Mouse (Mus musculus): Measurements from ENCODE around the gene Fhad1.

Fhad1 gene

DNA sequence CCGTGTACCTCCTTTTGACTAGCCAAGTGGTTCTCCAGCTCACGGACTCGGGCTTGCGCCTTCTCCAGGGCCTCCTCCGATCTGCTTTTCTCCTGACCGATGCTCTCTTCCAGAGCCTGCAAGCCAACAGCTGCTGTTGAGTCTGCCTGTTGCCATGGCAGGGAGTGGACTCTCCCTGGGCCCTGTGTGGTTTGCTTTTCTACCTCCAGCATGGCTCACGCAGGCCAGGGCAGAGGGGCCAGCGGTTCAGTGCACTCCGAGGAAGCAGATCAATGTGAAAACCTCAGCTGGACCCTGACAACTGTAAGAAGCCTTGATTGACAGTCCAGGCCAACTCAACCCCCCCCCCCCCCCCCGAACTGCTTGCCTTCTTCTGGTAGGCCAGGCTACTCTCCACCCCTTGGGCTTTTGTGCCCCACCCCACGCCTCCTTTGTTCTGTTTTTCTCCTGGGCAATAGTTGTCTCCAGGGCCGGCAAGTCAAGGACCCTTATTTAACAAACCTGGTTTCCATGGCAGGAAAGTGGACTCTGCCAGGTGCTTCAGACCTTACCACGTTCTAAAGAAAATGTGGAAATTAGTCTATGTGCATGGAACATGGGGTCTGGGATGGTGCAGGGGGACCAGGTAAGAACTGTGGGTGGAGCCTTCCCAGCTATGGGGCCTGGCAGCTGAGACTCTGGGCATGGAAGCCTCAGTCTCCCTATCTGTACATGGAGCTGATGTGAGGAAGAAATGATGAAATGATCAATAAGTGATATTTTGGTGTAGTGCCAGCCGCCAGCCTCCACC, 81.9 kb downstream of the Fhad1 start:
- in situ Hi-C loops (cut with MboI, MseI) = no loop called here

DNA sequence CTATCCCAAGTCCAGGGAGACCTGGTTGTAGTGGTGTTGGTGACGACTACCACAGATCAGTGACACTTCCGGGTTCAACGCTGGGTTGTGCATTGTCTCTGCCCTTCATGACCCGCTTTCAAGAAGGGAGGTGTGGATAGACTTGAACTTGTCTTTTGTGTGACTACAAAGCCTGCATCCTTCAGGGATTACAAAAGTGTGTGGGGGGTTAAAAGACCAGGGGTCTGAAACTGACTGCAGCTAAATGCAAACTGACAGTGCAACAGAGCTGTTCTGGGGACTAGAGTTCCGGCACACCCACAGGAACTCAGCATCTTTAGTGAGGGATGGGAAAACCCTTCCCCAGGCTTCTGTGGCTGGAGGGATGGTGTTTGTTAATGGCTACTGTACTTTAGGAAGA, 83.4 kb downstream of the Fhad1 start:
- in situ Hi-C loops (cut with MboI, MseI) = no loop called here

DNA sequence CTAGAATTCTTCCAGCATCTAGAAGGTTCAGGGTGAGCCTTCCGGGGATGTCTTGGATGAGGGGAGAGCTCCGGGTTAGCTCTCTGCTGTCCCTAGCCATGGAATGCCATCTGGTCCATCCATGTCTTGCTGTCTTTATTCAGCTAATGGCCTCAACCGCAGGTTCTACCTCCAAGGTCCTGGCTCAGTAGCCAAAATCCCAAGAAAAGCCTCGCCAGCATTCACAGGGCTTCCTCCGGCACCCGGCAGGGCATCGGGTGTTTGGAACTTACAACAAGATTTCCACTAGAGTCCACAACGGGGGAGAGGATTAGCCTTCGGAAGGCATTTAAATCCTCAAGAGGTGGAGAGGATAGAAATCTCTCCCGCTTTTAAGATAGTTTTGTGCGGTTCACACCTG, 84.9 kb downstream of the Fhad1 start:
- in situ Hi-C loops (cut with MboI, MseI) = no loop called here

DNA sequence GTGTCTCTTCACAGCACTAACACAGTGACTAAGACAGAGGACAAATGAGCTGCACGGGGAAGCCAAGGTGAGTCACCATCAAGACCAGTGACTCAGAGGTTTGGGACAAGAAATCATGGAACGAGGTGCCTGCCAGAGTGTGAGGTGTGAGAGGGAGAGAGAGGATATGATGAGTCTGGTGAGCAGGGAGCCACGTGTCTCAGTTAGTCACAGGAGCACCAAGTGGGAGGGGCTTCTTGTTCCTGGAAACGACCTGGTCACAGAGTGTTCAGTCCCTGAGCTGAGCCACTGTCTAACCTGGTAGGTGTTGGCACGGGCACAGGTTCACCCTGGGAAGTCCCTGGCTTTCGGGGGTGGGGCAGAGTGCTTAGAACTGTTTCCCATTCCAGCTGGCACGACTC, 86.0 kb downstream of the Fhad1 start:
- in situ Hi-C loops (cut with MboI, MseI) = no loop called here

DNA sequence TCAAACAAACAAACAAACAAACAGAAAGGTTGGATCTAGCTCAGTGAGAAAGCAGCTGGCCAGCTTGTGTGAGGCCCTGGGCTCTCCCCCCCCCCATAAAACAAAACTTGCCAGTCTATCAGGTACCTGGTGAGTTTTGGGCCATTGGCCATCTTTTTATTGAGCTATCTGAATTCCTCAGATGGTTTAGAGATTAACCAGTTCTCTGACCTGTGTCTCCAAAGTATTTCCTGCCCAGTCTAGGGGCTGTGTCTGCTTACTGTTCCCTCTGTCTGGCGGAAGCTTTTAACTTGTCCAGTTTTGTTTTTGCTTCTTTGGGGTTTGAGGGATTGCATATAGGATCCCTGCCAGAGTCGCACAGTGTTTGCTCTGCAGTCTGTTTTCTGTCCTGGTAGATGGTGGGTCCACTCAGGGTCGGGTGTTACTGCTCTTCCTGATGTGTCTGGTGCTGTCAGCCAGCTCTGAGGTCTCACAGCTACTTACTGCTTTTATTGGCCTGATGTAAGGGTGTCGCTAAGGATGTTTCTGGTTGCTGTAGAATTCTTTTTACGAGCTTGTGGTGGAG, 89.0 kb downstream of the Fhad1 start:
- in situ Hi-C loops (cut with MboI, MseI) = no loop called here

DNA sequence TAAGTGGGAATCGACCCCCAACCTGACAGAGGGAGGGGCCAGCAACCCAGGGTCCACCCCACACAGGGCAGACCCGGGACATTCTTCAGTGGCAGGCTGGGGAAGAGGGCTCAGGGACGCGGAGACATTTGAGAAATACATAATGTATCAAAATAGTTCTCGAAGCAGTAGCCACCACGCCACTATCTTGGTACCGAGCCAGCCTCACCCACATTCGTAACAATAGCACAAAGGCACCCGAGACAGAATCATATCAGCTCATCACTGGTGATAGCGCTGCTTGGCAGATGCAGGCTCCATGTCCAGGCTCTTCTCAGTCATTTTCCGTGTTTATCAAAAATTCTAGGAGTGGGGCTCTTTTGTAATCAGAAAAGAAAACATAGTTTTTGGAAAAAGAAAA, 90.9 kb downstream of the Fhad1 start:
- in situ Hi-C loops (cut with MboI, MseI) = no loop called here

DNA sequence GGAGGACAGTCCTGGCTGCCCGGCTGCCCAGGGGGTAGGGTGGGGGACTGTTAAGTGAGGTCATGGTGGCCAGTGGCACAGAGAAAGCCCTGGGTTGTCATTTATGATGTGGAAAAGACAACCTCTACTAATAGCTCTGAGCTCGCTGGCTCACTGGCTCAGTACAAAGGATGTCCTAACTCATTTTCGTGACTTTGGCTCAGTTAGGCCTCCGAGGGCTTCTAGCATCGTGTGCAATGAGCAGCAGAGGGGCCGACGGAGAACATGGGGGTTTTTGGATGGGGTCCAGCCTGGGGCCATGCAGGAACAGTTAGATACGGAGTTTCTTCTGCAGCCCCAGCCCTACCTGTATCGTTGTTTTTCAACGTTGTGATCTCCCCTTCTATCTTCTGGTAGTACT, 94.5 kb downstream of the Fhad1 start:
- in situ Hi-C loops (cut with MboI, MseI) = no loop called here

DNA sequence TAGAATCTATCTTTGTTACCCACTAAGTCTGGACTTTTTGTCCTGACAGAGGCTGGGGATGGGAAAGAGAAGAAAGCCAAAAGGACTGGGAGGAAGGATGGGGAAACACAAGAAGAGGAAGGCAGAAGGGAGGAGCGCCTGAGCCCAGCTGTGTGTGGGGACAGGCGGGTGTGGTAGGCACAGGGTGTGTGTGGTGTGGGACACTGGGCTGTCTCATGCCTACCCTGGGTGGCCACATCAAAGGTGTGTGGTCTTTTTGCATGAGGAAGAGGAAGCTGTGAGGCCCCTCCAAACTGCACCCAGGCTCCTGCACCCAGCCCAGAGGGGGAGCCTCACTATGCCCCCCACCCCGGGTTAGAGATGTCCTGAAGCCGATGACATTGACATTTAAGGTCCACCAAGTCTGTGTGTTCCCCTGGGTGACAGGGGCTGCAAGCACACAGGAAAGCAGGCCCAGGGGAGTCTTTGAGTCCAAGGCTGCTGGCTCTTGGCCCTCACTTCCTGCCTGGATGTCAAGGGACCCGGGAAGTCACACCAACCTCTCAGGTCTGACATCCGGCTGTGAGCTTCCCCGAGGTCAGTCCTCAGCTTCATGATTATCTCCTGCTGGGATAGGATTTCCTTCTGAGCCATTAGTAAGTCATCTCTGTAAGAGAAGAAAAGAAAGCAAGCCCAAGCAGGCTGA, 97.0 kb downstream of the Fhad1 start:
- in situ Hi-C loops (cut with MboI, MseI) = no loop called here

DNA sequence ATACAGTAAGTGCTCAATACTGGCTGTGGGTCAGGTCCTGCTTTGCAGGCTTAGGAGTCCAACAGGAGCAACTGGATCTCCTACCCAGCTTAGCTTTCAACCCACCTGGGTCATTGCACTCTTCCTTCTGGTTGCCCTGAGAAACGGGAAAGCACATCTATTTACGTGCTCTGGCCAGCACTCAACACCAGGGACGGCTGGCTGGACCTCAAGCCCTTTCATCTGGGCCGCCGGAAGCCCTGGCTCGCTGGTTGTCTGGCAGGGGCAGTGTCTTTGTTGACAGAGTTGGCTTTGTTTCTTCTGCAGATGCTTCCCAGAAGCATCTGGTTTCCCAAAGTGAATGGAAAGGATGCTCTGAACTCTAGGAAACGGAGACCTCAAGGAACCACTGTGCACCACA, 100.8 kb downstream of the Fhad1 start:
- in situ Hi-C loops (cut with MboI, MseI) = no loop called here

DNA sequence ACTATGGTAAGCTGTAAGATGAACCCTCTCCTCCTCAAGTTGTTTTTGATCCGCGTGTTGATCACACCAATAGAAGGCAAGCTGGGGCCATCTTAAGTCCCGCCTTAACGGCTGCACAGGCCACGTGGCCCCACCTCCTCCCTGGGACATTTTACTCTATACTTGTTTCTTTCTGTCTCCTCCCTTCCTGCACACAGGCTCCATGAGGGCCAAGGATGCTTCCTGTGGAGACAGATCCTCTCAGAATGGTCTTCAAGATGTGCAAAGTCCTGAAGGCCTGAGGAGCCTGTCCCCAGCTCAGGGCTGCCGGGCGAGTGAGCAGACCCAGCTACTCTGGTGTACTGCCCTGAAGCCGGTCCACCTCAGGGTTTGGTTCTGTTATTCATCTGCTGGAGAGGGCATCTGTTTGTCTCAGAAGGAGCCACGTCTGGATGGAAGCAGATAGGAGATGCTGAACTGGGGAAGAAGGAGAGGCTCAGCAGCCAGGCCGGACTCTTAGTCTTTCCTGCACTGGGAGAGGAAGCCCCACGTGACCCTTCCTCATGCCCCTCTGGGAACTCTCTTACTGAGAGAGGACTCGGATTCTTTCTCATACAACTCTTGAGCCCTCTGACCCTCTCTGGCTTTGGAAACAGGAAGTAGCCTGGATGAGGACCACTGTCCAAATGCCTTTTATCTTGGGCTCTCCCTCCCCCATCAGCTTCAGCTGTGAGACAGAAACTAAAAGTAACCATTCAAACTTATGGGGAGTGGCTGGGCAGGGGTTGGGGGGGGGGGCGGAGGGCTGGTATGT, 101.5 kb downstream of the Fhad1 start:
- in situ Hi-C loops (cut with MboI, MseI) = no loop called here

DNA sequence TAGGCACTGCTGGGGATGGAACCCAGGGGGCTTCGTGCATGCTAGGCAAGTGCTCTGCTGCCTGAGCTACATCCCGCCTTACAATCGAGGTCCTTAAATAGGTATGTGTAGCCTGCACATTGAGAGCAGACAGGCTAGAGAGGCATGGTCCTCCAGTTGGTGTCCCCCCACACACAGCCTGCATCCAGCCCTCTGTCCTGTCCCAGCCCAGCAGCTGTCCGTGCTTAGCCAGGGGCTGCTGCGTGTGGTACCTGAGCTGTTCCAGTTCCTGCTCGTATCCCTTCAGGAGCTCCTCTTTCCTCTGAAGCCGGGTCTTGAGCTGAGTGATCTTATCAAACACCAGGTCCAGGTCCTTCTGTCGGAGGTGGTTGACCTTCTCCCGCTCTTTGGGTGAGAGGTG, 110.2 kb downstream of the Fhad1 start:
- in situ Hi-C loops (cut with MboI, MseI) = no loop called here

DNA sequence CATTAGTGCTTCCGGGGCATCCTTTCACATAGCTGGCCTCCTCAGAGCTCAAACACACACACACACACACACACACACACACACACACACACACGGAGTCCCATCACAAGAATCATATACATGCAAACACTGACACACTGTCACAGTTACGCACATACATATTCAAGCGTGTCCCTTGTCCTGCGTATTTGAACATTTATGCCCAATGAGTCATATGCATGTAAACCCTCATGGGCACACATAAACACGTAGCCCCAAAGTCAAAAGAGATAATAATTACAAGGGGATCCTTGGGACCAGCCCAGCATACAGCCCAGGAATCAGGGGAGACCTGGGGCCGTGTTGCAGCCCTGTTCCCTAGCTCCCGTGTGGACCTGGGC, 112.4 kb downstream of the Fhad1 start:
- in situ Hi-C loops (cut with MboI, MseI) = no loop called here

DNA sequence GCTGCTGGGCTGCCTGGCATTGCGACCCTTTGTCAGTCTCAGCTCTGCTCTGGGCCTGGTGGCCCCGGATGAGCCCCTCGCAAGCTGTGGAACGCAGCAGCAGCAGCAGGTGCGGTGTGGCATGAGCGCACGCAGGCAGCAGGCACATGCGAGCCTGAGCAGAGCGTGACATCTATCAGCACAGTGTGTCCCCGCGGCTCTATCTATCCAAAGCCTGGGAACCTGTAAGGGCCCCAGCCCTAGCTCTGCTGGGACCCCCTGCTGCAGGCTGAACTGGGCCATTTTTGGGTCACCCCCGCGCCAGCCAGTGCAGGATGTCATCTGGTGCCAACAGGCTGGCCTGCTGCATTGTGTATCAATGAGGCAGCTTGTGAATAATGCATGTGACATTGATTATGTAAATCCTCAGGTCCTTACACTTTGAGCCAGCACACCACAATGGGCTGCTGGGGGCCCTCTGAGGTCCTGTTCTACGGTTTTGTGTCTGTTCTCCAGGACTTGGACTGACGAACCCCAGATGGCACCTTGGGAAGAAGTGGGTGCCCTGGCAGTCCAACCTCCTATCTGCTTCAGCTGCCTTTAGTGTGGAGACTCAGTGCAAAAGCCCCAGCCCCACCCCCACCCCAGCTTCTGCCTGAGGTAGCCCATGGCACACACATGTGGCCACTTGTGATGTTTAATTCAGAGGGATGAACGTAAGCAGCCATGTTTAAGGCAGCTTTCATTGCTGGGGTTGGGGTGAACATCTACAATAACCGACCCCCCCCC, 113.0 kb downstream of the Fhad1 start:
- in situ Hi-C loops (cut with MboI, MseI) = no loop called here

DNA sequence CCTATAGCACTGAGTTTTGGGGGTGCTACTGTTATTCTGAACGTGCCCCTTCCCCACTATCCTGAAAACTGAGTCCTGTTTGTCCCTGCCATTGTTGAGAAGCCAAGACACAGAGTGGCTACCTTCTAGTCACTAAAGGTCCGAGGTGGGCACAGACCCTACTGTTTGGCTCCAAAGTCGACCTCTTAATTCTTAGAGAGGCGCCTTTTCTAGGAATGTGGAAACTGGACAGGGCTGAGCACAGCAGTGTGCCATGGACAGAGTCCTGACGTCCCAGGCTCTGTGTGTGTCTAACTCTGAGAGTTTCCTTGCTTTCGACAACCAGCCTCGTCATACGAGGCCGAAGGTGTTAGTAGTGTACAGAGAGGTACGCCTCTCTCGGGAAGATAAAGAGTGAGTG, 114.5 kb downstream of the Fhad1 start:
- in situ Hi-C loops (cut with MboI, MseI) = no loop called here

DNA sequence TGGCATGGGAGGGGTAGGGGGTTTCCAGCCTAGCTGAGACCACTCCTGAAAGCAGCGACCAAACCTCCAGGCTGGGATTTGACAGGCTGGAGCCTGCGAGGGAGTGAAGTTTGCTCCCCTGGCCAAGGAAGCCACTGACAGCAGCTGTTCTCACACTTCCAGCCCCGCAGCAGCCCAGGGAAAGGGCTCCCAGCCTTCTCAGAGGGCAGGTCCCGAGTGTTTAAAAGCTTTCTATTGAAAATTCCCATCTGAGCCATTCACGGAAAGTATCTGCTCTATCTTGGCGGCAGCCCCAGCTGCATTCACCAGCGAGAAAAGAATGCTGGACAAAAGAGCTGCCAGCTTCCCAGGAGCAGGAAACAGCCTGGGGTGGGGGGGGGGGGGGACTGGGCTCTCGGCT, 114.9 kb downstream of the Fhad1 start:
- in situ Hi-C loops (cut with MboI, MseI) = no loop called here

DNA sequence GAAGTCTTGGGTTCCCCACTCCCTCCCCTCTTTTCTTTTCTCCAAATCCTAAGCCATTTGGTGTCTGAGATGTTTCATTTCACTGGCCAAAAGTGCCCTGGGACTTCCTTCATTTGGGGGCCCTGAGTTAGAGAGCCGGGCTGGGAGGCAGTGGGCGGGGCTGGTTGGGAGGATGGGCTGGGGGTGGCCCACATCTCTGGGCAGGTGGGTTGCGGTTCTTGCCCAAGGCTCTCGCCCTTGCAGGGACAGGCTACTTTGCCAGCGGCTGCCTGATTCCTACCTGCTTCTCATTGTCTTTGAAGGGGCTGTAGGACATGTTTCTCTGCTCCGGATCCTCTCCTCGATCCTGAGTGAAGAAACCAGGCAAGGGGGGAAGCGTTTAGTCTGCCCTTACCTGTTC, 116.0 kb downstream of the Fhad1 start:
- in situ Hi-C loops (cut with MboI, MseI) = no loop called here

DNA sequence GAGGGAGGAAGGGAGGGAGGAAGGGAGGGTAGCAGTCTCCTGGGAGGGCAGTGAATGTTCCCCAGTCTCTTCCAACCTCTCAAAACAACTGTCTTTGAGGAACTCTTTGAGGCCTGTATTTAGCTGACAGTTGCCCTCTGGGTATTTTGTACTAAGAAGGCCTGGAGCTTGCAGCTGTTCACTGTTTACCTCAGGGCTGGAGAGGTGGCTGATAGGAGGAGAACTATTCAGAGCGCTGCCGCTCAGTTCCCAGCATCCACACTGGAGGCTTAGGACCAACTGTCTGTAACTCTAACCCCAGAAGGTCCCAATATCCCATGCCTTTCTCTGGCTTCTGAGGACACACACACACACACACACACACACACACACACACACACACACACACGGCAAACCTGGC, 117.0 kb downstream of the Fhad1 start:
- in situ Hi-C loops (cut with MboI, MseI) = no loop called here

DNA sequence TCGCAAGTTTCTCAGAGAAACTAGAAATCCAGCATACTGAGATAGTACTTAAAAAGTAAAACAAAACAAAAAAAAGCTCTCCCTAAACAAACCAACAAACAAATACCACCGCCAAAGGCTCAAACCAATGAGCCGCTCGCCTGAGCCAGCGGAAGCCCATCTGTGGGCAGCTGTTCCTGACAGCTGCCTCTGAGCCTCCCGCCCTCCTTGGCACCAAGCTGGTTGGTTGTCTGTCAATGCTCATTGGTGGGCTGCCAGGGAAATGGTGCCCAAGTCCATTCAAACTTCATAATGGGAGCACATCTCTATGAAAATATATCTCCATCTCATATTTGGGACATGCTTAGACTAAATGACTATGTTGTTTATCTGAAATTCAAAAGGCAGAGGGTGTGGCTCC, 117.7 kb downstream of the Fhad1 start:
- in situ Hi-C loops (cut with MboI, MseI) = no loop called here

DNA sequence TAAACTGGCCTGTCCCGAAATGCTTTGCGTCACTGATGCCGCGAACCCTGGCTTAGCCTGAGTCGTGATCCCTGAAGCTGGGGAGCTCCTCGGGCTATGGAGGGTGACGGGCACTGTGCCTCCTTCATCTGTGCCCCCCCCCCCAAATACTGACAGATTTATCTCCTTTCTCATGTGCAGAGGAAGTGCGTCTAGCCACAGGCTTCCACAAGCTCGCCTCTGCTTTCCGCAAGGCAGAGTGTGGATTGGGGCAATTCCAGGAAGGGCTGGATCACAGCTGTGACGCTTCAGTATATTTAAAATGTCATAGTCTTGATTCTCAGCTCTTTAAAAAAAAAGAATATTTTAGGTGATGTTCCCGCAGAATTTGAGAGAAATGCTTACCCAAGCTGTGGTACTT, 119.1 kb downstream of the Fhad1 start:
- in situ Hi-C loops (cut with MboI, MseI) = no loop called here

DNA sequence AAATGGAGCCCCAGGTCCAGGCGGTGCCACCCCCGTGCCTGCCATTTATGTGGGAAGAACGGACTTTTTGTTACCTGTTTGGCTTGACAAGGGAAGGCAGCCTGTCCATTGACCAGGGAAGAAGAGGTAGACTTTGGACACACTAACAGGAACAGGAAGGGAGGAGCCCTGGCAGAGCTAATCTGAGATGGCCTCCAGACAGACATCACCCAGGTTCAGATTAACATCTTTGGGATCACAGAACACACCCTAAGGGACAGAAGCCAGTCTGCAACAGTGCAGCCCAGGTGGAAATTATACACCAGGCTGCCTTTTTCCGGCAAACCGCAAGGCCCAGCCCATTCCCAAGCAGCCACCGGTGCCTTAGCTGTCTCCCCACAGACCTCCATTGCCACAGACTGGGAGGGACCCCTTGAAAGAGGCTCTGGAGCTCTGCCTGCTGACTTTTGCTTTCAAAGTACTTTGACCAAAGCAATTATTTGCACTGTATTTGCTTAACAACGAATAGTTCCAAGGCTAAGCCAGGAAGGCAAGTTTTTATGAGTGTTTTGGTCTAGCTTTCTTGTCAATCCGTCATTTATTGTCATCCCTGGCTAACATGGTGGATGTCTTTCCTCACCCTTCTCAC, 121.6 kb downstream of the Fhad1 start:
- in situ Hi-C loops (cut with MboI, MseI) = loop anchor here (5.0 kb wide), 1 partner anchor 49 kb away; no protein-coding TSS in a partner anchor

DNA sequence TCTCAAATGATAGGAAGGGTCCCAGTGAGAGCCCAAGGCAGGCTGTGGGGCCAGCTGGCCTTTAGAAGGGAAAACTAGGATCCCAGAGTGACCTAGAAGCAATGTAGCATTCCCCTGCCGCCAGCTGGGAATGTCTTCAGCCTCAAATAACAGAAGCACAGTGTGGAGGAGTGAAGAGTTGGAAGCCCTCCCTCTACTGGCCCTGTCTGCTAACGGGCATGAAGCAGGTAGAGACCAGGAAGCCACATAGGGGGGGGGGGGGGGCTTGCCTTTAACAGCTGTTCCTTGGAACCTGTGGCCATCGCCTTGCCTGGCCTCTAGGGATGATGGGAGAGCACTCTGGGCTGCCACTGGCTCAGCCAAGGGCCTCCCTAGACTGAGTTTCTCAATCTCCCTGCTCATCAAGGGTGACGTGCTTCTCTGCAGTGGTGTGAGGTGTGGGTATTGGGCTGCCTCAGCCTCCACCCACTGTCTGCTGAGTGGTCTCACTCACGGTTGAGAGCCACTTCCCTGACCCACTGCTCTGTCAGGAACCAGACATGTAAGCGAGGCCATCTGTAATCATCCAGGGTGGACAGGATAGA, 128.4 kb downstream of the Fhad1 start:
- in situ Hi-C loops (cut with MboI, MseI) = no loop called here

All from T-helper 1 cell (primary cell).